Mouse (Mus musculus): ENCODE data around the gene Washc1. TPM values are rescaled to one million over a fixed set of nuclear protein-coding genes. Genes with fewer than 3 reads are reported as not detected.
"Not testable (repeated sequence)": the region's sequence is repeated elsewhere in the genome, so short reads cannot be mapped to it uniquely, and the experiment has no call there.

Gene Washc1
- 10 to 100 TPM; 34.0 to 36.6 TPM for total RNA-seq (2021)
- long read RNA-seq, experiment 1, transcript Washc1-202 (11 exons, 1,831 nt): major isoform, 6 of 12 reads
- long read RNA-seq, experiment 1, partial matches to known transcripts: 0 of 12 reads
- long read RNA-seq, experiment 1, other reads (novel, unspliced or antisense): 4 of 12 reads
- long read RNA-seq, experiment 2, transcript Washc1-201 (11 exons, 2,905 nt): major isoform, 9 of 25 reads
- long read RNA-seq, experiment 2, transcript Washc1-202 (11 exons, 1,831 nt): minor isoform, 5 of 25 reads
- long read RNA-seq, experiment 2, partial matches to known transcripts: 7 of 25 reads
- long read RNA-seq, experiment 2, other reads (novel, unspliced or antisense): 4 of 25 reads

DNA sequence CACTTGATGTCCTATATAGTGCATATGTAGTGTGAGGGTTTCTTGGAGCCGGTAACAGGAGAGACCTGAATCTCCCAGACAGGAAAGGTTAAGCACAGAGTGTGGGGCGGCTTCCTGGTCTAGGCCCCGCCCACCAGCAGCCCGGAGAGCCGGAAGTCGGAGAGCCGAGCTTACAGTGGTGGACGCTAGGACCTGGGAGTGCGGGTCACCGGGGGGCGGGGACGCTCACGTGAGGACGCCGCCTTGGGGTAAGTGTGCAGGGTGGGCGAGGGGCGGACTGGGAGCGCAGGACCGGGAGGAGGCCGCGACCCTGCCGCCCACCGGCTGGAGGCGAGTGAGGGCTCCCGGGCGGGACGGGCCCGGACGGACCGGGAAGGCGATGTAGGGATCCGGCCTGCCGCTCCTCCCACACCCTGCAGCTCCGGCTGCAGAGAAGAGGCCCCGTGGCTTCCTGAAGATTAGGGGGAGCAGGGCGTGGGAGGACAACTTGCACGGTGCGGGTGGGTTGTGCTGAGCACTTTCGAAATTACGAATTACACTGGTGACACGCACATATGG lies at the start of gene Washc1:
Washc1 (plus strand) TSS at position 144 of the 558 bp plus-strand sequence.
- peak; percentile 82 to 86 for DNase-seq (ENCODE audit: low spot score in 2 of 2)

DNA sequence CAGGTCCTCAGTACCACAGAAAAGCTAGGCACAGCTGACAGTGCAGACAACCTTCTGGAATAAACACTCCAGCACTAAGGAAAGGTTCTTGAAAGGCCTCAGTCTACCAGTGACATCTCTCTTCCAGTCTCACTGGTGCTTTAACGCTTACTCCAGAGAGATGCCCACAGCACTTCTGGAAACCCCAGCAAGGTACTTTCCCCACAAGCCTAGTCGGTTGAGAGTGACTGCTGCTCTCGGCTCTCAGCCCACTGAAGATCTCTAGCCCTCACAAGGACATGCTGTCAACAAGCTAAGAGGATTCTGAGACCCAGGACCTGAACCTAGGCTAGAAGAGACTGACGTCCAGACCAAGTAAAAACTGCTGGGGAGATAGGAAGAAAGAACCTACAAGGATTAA lies 46.2 kb upstream of the Washc1 start:
- DNase-seq (ENCODE audit: low spot score in 2 of 2): no peak

DNA sequence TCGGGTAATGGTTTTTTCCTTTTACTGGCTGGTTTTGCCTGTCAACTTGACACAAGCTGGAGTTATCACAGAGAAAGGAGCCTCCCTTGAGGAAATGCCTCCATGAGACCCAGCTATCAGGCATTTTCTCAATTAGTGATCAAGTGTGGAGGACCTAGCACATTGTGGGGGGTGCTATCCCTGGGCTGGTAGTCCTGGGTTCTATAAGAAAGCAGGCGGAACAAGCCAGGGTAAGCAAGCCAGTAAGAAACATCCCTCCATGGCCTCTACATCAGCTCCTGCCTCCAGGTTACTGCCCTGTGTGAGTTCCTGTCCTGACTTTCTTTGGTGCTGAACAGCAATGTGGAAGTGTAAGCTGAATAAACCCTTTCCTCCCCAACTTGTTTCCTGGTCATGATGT lies 42.3 kb upstream of the Washc1 start:
- not testable (repeated sequence) for DNase-seq (ENCODE audit: low spot score in 2 of 2)

DNA sequence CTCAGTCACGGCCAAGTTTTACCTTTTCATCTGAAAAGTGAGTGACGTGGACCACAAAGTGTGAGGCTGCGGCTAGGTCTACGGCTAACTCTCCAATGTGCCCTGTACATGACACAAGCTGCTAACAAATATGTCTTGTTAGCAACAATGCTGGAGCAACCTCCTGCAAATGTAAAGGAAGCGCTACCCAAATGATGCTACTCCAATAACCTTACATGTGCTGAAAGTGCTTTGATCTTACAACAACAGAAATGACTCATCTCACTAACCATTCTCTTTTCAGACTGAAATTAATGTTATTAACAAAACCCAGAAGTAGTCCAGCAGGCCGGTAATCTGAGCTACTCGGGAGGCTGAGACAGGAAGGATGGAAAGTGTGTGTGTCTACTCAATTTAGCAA lies 37.4 kb upstream of the Washc1 start:
- DNase-seq (ENCODE audit: low spot score in 2 of 2): no peak

DNA sequence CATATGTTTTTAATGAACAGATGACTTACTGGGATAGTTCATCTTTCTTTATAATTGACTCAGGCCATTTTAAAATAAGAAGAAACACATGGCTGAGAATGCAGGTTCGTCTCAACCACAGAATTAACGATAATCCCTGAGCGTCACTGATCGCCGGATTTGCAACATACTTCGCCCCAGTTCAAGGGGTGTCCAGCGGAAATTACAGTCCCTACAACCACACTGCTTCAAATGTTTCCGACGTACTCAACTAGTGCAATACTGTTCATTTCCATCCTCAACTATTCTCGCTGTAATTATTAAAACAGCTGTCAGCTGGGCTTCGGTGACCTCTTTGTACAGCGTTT lies 35.5 kb upstream of the Washc1 start:
- DNase-seq (ENCODE audit: low spot score in 2 of 2): no peak

DNA sequence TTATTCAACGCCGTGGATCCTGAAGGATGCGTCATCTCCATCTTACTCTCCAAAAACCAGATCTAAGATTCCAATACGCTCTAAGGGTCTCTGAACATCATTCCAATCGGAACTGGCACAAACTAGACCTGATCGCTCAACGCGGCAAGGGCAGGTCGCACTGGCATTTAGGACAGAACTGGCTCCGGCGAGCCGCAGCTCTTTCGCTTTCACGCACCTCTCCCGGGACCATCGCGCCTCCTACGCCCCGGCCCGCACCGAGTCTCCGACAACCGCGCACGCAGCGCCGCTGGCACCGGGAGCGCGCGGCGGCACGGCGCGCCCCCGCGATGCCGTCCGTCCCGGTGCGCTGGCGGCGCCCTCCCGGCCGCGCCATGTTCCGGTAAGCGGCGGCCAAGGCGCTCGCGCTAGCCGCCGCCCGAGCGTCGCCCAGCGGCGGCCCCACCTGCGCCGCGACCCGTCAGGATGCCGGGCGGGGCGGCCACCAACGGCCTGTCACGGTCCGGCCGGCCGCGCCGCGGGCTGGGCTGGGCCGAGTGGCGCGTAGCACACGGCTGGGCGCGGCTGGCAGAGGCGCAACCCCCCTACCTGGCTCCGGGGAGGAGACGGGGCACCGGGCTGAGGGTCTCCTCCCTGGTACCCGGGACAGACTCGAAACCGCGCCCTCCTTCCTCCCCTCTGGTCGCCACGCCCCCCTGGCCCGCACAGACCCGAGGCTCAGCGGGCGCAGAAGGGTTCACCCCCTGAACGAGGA lies 35.0 kb upstream of the Washc1 start:
- peak; percentile 51 to 52 for DNase-seq (ENCODE audit: low spot score in 2 of 2)

DNA sequence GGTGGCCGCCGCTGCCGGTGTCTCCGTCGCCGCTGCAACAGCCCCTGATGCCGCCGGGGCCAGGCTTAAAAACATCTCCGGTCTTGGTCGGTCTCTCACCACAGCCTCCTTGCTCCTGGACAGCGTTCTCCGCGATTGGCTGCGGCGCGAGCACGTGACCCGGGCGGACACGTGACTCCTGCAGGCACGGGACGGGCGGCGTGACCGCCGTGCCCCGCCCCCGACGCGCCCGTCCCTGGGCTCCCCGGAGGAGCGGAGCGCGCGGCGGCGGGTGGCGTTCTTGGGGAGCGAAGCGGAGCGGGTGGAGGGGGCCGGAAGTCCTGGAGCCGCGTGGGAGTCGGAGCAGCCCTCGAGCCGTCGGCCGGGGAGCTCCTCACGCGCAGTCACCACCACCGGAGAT lies 34.4 kb upstream of the Washc1 start, which contains the start of gene Ankrd12:
Ankrd12 (minus strand) TSS at position 156 of the 400 bp plus-strand sequence.
- peak; percentile 96 to 97 for DNase-seq (ENCODE audit: low spot score in 2 of 2)

DNA sequence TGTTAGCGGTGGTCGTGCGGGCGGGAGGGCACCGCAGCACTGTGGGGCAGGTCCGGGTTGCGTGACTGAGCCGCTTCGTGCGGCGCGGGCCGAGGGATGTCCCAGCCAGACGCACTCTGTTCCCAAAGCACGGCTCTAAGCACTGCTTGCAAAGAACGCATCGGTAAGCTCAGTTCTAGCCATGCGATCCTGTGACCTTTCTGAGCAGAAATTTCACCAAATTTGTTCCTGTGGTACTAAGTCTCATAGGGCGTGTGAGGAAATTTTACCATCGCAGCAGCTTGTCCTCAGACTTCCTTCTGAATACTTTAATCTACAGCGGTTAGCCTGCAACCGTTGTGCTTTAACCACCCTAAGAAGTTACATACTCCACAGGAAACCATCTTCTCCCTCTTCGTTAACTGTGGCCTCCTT lies 33.9 kb upstream of the Washc1 start:
- DNase-seq (ENCODE audit: low spot score in 2 of 2): no peak

DNA sequence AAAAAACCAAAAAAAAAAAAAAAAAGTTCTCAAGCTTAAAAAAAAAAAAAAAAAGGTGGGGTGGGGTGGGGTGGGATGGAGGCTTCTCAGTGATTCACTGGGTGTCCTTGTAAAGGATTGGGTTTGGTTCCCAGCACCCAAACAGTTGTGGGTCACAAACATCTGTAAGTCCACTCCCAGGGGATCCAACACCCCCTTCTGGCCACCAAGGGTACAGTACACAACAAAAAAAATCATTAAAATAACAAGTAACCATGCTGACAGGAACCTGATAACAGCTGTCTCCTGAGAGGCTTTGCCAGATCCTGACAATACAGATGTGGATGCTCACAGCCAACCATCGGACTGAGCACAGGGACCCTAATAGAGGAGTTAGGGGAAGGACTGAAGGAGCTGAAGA lies 26.9 kb upstream of the Washc1 start:
- DNase-seq (ENCODE audit: low spot score in 2 of 2): no peak

DNA sequence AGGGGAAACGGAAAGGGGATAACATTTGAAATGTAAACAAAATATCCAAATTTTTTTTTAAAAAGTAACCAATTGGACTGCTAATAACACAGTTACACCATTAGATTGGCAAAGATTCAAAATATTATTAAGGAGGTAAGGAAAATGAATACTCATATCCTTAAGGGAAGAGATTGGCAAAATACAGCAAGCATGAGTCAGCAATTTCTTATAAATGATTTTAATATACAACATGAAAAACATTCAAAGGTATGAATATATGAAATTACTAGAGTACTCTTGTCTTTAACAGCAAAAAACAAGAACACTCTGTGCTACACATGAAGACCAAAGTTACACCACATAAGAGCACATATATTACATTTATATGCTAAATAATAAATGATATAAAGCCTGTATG lies 26.3 kb upstream of the Washc1 start:
- no peak for DNase-seq (ENCODE audit: low spot score in 2 of 2)

DNA sequence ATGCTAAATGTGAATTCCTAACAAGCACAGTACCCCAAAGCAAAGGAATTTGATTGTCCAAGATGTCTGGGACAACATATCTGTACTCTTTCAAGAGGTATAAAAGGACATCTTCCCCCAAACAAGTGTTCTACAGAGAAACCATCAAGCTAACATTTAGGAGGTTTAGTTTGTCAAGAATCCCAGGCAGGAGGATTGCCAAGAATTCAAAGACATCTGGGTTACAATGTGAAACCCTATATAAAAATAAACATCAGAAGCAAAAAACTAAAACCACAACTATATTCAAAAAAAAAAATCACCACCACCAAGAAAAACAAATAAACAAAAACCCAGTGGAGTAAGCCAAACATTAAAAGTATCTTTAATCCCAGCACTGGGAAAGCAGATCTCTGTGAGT lies 21.1 kb upstream of the Washc1 start:
- no peak for DNase-seq (ENCODE audit: low spot score in 2 of 2)

DNA sequence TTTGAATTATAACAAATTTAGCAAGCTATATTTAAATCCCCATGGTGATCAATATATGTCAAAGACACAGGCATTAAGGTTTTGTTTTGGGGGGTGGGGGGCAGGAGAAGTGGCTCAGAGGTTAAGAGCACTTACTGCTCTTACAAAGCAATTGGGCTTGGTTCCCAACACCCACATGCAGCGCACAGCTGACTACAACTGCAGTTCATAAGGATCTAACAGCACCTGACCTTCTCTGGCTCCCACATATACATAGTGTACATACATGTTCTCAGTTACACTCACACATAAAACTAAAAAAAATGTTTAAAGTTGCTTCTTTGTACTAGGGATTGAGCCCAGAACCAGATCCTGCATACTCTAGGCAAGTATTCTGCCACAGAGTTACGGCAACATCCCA lies 20.0 kb upstream of the Washc1 start:
- no peak for DNase-seq (ENCODE audit: low spot score in 2 of 2)

DNA sequence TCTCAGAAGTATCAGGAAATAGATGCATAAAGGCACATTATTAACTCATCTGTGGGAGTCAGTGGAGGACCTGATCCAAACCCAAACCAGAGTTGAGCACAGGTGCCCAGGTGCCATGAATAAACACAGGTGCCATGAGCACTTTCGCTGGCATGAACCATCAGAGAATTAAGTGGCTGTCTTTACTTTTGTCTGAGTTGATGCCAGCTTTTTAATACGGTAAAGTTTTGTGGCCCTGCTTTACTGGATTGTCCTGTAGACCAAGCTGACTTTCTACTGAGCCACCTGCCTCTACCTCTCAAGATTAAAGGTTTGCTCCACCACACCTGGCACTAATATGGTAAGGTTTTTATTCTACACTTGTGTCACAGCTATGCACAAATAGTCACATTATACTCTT lies 19.3 kb upstream of the Washc1 start:
- no peak for DNase-seq (ENCODE audit: low spot score in 2 of 2)

DNA sequence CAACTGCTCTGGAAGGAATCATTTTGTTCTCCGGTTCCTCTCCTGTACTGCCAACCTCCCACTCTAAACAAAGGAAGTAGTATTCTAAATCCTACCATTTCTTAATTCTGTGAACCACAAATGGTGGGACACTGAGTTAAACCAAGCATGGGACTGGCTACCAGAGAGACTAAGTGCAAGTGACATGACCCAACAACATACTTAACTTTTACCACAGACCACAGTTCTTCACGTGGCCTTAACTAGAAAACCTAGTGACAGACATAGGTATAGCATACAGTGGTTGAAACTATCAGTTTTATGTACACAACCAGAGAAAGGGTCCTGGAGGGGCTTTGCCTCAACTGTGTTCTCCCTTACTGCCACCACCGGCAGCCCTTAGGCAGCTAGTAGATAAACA lies 18.7 kb upstream of the Washc1 start:
- no peak for DNase-seq (ENCODE audit: low spot score in 2 of 2)

DNA sequence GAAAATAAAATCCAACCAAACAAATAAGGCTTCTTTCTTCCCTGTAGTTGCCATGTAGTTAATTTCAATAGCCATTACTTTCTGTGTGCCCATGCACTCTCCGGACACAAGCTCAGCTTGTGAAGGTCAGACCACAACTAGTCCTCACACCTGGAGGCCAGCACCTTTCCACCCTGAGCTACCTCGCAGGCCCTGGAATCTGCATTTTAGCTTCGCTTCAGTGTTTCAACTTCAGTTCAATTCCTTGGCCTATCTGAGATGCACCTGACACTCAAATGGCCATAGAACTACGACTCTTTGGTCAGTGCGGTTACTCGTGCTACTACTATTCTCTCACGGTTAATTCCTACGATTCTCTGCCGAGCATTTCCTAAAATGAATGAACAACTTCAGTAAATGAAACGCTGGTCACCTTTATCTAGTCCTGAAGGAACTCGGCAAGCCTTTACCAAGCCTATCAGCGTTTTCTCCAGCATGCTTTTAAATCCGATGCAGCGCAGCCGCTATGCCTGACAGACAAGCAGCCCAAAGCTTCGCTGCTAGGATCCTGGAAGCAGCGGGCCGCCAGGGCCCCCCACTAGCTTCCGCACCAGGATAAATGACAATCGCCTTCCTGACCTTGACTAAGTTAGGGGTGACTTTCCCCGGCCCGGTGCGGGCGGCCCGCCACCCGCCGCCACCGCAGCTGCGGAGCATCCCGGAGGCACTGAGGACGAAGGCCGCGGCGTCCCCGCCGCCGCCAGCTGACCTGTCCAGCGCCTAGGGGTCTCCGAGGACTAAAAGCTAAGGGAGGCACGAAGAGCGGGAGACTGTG lies 10.6 kb upstream of the Washc1 start:
- DNase-seq (ENCODE audit: low spot score in 2 of 2): no peak

DNA sequence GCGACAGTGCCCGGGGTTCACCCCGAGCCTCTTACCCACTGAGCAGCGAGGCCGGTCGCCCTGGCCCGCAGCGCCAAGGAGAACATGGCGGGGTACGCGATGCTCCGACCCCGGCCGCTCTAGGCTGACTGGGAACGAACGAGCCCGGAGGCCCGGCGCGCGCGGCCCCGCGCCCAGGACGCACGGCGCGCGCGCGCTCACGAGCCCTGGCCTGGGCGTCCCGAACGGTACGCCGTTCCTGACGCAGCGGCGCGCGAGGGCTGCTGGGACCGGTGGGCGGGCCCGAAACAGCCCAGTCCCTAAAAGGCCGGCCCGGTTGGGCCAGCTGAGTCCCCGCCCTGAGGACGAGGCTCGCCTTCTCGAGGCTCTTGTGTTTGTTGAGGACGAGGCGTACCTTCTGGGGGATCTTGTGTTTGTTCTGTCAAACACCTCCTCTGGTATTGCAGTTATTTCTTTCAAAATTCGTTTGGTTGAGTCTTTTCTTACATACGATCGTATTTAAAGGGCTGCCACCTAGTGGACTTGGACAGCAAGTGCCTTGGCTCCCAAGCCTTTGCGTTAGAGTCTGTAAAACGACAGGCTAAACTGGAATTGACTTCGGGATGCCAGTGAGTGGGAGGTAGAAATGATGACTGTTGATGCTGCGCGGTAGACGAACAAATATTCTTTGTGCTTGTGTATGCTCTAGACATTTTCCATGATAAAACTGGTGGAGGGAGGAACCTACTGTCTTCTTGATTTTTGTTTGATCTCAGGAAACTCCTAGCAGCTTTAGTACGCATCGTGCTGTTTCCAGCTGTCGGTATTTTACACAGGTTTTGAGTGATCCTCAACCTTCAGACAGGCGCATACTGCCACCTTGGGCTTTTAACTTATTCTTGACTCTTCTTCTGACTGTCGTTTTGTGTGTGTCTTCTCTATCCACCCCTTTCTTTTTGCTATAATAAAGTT lies 9.7 kb upstream of the Washc1 start, which contains the start of gene Ndufv2:
Ndufv2 (minus strand) TSS at position 180 of the 951 bp plus-strand sequence.
- DNase-seq (ENCODE audit: low spot score in 2 of 2): peak; percentile 81 to 86

DNA sequence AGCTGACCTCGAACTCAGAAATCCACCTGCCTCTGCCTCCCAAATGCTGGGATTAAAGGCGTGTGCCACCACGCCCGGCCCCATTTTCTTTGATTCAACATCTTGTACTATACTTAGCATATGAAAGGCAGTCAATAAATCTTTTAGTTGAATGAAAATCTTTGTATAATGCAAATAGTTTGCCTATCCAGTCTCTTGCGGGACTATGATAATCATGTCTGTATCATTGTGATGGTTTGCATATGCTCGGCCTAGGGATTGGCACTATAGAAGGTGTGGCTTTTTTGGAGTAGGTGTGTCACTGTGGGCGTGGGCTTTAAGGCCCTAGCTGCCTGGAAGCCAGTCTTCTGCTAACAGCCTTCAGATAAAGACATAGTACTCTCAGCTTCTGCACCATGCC lies 7.3 kb upstream of the Washc1 start:
- no peak for DNase-seq (ENCODE audit: low spot score in 2 of 2)

DNA sequence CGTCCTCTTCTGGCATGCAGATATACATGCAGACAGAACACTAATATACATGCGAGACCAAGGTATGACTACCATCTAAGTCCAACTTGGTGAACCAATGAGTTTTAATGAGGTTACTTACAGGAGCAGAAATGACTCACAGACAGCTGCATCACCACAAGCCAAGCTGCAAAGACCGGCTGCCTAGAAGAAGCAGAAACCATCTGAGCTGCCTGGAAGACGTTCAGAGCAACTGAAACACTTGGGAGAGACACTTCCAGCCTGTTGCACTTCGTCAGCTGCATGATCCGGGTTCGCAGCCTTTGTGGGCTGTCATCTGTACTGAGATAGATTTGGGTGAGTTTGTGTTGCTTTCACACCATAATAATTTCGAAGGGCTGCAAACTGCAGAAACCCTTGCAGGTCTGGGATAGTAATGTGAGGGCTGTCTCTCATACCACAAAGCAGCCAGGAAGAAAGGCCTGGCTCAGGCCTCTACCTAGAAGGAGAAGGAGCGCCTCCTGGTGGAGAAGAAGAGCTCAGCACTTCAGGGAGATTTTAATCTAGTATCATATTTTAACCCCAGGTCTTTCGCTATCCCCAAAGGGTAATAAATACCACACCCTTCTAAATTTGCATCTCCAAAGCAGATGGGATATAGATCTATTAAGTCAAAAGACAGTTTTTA lies 4.6 kb upstream of the Washc1 start:
- peak; percentile 56 to 57 for DNase-seq (ENCODE audit: low spot score in 2 of 2)

DNA sequence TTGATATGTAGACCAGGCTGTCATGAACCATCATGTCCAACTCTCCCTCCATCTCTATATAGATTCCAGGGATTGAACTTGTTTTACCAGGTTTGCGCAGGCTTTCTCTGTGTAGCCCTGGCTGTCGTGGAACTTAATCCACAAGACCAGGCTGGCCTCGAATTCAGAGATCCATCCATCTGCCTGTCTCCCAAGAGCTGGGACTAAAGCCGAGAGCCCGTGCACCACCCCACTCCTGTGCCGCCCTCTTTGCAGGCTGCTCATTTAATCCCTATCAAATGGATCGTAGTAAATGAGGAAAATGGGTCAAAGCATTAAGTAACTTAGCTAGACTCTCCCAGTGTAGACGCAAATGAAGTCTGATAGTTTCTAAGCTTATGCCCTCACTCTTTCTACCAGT lies 3.9 kb upstream of the Washc1 start:
- no peak for DNase-seq (ENCODE audit: low spot score in 2 of 2)

DNA sequence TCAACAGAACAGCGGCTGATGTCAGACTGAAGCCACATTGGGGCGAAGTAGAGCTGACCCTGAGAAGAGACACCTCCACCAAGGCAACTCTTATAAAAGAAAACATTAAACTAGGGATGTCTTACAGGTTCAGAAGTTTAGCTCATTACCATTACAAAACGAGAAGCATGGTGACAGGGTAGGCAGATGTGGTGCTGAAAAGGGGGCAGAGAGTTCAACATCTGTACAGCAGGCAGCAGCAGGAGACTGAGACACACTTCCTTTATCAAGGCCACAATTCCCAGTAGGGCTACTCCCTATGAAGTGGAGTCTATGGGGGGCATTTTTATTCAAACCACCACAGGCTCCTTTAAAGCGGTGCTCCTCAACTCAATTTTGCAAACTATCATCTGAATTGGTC lies 3.1 kb upstream of the Washc1 start:
- no peak for DNase-seq (ENCODE audit: low spot score in 2 of 2)

Data from adrenal gland, adult 18-20 months (tissue).